Mouse (Mus musculus) kidney, adult 2 months (tissue): Measurements from ENCODE around the gene Gckr.

ENCODE experiments used
- CTCF ChIP-seq: fragments of 200-500 bp; conservative IDR thresholded peaks from 2 replicates; pipeline ENCODE4 v1.5.1; 2011; ENCODE audit warnings: low read depth, mild to moderate bottlenecking, control low read depth, low read length, moderate library complexity, mixed read lengths; ENCODE audit not compliant: insufficient read depth, insufficient read length
- POLR2A ChIP-seq: fragments of 200-500 bp; IDR thresholded peaks from one replicate; pipeline ENCODE4 v1.6.1; 2011; ENCODE audit warnings: low read depth, low read length, control low read depth

DNA sequence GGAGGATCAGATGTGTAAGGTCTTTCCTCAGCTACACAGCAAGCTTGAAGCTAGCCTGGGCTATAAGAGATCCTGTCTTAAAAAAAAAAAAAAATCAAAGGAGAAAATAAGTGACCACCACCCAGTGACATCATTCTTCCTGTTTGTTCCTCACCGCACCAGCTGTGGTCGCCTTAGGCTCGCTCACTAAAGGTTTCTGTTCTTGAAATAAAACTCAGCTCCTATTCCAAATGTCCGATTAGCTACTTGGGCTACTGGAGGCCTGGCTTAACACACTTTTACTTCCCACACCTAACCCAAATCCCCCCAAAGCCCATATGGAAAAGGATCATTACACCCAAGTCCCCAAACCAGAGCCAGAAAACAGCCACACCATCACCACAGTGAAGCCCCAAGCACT is 9.0 kb upstream of the Gckr start:
- TF ChIP-seq CTCF (no peak), POLR2A (no peak)
